Mouse (Mus musculus) retina, adult 2 months (tissue): Measurements from ENCODE around the gene Fgf9.
A peak's percentile ranks its signal among the peaks of the same experiment; 100 is the strongest.

Experiments
- DNase-seq: peaks from one replicate; pipeline ENCODE4 v3.0.0-alpha.2; 2012; ENCODE audit warnings: low read depth, low spot score

Gene Fgf9

DNA sequence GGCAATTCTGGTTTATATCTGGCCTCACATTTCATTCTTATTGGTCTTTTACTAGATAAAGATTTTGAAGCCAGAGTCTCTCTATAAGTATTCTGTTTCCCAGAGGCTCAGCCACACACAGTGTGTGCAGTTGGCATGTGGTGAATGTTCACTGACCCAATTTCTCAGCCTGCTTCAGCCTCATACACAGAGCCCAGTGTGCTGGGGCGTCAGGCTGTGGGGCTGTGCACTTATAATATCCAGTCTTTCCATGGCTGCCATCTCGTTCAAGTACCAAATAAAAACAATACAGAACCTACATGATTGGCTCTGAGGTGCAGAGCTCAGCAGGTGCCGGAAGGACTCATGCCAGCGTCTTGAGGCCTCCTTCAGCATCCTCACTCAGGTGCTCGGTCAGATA is 19.1 kb downstream of the Fgf9 start:
- DNase-seq: no peak

DNA sequence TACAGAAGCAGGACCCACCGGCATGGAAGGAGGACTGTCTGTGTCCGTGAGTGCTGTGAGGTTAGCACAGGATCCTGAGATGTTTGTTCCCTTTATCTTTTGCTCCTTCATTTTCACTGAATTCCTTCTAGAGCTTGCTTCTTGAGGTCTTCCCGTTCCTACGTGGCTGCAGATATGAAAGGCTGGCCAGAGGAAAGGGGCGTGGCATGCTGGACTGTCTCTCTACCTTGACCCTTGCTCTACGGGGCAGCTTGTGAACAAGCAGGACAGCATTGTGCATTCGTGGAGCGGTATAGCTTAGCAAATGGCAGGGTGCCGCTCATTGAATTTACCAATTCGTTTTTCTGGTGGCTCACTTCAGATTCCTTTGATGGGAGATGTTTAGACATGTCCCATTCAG is 21.0 kb downstream of the Fgf9 start:
- DNase-seq: no peak

DNA sequence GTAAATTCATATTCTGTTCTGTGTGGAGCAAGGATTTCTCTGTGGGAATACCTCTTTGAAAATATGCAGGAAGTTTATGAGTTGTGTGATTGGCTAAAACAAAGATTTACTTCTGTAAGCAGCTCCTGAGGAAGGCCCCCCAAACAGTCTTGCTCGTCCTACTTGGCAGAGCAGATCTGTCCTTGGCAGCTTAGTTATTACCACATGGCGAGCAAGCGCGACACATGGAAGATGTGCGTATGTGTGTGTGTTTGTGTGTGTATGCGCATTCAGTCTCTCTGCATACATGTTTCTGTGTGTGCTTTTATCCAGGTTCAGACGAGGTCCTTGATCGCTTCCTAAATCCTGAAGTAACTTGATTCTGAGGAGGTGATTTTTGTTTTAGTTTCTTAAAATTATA is 29.3 kb downstream of the Fgf9 start:
- no peak for DNase-seq

DNA sequence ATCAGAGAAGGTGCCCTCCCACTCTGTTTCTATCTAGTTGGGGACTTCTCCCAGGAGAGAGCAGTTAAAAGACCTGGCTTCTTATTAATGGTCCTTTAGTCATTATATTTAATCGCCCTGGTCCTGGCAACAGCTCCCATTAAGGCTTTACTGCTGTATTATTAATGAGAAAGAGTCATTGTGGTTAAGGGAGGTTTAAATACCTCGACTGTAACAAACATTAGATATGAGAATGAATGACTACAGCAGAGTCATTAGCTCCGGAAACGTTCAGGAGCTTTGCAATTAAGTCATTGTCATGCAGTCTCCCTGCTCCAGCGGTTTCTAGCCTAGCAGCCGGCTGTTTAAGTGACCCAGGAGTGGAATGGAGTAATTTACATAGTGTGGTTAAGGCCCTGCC is 31.0 kb downstream of the Fgf9 start:
- no peak for DNase-seq

DNA sequence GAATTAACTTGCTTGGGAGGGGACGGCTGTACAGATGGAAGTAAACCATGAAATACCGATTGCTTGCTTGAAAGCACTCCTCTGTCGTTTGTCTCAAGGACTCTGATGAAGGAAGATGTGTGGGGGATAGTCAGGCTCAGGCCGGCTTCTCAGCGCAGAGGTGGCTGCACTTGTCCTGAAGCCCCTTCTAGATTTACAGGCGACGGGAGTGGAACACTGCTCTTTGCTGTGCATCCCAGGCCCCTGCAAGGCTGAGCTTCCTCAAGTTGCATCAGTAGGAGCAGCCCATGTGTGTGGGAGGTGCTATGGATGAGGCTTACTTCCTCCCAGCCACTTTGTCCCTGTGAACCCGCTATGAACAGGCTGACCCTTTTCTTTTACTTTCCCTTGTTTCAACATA is 33.9 kb downstream of the Fgf9 start:
- DNase-seq: no peak

DNA sequence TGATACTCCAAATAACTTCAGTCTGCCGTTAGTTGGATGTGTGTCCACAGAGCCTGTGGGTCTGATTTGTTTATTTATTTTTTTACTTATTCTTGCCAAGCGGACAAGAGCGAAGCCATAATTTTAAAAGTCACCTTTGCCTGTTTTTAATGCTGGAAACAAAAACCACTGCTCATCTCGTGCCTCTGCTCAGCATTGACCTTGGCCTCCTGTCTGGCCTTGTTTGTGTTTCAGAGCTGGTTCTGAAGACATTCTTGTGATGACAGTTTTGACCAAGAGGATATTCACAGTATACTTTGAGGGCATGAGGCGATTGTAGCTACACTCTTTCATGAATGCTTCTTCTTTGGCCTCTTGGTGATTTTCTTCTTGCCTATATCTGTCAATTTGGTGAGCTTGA is 35.2 kb downstream of the Fgf9 start:
- no peak for DNase-seq

DNA sequence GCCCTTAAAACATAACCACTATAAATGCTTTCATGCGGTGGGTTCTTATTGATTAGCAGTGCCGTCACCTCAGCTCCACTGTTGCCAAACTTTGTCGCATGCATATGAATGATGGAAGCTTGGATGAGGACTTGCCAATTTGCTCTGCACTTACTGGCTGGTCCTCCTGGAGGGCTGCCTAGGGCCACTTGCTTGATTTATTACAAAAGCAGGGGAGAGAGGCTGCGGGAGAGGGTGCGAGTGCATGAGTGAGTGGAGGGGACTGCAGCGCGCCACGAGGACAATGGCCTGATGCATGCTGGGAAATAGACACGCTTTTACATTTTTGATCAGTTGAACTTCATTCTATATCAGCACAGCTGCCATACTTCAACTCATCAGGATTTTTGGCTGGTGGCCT is 39.3 kb downstream of the Fgf9 start:
- DNase-seq: no peak

DNA sequence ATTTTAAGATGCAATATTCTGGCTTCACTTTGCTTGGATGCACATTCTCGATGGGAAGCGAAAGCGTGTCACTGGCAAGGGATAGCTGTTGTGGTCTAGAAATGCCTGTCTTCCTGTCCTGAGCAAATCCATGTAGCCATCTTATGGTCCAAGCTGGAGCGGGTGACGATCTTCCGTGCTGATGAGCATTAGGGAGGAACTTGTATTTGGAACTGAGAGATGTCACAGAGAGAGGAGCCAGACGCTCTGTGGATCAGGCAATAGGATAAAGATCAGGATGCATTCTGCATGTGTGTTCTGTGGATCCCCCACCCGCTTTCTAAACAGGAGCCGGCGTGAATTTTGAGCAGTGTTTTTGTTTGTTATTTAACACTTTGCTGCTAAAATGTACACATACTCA is 41.2 kb downstream of the Fgf9 start:
- no peak for DNase-seq

DNA sequence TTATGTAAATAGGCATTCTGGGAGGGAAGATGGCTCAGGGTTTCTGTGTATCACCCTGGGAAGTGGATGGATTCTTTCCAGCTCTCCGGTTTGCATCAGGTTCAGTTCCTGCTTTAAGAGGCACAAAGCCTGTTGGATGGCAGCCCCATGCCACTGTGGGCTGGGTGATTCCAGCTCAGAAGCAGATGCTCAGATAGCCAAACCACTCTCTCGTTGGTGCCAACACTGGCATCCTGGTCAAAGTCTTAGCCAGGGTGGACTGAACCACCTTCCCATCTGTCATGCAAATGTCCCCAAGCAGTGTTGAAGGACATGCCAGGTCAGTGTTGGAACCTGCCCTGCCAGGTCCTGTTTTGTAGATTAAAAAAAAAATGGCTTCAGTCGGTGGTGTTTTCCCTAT is 42.0 kb downstream of the Fgf9 start:
- no peak for DNase-seq

DNA sequence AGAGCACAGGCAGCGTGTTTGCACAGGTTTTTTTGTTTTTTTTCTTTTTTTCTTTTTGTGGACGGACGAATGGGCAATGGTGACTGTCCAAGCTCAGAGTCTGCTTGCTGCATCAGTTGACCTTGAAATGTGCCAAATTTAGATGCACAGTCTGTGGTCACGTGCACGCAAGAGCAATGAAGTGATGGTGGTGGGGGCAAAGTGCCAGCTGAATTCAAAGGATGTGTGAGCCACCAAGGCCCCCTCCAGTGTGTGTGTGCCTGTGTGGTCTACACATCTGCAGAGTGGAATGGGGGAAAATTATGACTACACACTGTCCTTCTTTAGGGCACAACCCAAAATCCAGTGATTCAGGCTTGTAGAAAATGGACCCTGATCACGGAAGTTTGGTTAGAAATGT is 42.8 kb downstream of the Fgf9 start:
- DNase-seq: no peak

DNA sequence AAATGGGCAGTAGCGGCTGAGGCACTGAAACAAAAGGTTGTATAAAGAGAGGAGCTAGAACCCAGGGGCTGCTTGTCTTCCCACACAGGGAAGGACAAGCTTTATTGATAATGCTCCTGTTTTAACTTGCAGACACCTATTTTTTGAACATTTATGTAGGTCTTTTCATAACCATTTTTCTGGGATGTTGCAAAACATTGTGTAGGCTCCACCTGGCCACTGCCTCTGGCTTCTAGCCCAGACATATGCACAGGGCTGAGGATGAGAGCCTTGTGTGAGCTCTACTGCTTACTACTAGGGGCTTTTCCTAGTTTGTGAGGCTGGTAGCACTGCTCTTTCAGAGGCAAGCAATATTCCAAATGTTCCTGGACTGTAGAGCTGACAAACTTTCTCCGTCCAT is 43.8 kb downstream of the Fgf9 start:
- DNase-seq: no peak

DNA sequence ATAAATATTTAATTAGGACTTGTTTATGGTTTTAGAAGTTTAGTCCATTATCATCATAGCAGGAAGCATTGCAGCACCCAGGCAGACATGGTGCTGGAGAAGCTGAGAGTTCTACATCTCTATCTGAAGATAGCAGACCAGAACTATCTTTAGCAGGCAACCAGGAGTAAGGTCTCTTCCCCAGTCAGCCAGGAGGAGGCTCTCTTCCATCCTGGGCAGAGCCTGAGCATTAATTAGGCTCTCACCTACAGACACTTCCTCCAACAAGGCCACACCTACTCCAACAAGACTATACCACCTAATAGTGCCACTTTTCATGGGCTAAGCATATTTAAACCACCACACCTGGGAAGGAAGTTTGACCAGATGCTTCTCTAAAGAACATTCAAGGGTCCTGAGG is 54.3 kb downstream of the Fgf9 start:
- no peak for DNase-seq

DNA sequence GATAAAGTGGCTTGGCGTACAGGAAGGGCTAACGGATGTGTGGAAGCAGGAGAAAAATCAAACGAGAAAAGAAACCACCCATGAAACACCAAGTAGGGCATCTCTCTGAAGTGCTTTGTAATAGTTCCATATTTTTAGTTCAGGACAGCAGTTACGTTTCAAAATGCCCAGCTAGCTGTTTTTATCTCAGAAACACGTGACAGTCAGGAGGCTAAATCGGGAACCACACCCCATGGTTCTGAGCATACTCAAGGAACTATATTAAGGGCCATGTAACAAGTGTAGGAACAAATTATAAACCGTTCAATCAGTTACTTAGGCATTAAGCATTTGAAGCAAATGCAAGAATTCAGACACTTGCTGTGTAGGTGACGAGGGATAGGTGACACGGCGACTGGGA is 56.2 kb downstream of the Fgf9 start:
- no peak for DNase-seq

DNA sequence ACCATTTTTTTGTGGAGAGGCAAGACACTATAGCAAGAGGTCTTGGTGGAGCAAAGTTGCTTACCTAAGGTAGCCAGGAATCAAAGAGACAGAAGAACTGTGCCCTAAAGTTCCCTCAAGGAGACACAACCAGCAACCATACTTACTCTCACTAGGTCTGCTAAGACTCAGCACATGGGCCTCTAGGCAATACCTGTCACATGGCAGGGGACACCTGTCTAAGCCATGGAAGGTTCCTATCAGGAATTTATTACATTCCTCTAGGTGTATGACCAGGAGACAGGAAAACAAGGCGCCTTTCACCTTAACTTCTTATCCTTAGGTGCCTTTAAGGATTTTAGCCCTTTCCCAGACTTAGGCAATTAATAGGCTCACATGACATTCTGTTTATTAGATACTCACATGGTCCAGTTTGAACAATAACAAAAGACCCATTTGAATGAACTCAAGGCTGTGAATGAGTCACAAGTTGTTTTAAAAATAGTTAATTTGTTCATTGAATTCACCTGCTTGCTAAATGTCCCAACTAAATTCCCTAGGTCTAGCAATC is 69.2 kb downstream of the Fgf9 start:
- no peak for DNase-seq

DNA sequence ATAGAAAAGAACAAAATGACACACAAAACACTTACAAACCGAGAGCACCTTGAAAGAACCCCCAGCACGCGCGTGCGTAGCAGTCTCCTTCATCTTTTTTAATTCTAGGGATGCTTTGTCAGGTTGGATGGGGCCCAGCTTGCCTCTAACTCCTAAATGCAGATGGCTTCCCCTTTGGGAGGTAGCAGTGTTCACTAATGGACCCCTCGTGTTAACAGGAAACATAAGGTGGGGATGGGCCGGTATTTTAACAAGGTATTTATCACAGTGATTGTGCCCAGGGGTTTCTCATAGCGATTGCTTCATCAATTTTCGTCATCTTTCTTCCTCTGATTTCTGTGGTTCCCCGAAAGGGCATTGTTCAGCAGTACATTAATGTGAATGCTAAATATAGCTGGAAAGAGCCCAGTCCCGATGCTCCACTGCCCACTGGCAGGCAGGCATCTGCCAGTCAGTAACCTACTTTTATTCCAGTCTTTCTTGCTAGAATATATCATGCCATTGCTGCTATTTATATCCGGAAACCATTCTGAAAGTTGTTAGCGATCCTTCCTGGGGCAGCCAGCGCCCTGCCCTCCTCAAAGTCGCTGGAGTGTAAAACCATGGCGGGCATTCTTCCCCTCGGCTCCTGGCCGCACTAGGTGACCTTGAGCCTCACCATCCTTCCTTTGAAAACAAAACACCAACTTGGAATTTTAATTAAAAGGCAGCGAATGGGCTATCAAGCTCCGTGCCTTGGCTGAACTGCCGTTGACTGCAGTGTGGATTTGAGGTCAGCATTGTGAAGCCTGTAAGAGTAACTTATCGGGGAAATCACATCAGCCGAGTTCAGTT is 79.5 kb downstream of the Fgf9 start:
- no peak for DNase-seq

DNA sequence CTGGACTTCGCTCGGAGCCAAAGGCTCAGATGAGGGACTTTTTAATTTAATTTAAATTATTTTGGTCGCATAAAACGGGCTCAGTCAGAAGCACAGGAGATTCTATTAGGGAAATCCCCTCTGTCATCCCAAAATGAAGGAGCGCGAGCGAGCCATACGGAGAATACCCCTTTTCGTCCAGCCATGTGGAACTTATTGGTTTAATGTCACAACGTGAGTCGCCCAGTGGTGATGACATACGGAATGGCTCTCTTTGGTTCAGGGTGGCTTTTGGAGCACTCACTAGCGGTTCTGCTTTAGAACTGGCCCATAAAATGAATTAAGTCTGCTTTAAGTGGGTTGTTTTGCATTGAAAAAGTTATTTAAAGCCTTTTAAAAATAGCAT is 80.1 kb downstream of the Fgf9 start:
- no peak for DNase-seq

DNA sequence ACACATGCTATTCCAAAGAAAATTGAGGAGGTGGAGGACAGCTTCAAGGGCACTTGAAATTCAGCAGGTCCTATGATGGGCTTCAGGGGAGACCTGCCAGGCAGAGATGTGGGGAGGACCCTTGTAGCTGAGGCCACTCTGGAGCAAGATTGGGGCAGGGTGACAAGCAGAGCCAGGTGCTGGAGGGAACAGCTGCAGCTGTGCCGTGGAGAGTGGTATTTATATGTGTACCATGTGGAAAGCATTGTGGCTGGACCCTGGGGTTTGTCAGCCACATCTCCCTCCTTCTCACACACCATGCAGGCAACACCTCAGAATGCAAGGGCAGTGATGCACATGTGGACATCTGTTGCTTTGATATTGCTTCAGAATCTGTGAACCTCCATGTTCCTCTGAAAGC is 81.8 kb downstream of the Fgf9 start:
- no peak for DNase-seq

DNA sequence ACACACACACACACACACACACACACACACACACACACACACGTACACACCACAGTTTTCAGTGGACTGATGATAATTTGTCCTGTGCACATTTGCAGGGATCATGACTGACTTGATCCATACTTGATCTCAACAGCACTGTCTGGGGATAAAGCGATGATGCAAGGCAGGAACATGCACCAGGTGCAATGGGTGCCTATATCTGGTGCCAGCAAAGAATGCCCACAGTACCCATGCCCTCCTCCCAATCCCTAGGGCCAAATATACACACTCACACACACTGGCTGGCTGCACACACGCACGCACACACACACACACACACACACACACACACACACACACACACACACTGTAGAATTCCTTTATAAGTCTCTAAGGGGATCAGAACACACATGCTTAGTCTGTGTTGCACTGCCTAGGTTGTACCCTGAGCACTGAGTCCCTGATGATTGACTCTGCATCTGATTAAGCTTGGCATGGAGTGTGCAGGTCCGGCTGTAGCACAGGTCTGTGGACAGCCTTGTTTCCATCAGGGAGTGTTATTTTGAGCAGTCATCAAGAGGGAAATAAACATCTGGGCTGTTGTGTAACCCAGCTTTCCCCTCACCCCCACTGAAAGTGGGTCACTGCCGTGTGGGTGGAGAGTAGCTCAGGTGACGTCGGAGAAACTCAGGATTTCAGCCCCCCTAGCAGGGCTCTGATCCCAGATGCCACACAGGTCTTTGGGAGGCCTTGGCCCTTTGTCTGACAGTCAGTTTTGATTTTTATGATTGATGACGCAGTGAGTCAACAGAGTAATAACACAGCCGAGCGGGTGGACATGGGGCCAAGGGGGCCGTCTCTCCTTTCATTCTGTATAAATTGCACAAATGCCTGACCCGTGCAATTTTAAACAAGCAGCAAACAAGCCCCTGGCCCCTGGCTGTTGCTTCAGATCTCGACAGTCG is 83.4 kb downstream of the Fgf9 start:
- DNase-seq: peak; percentile 43

DNA sequence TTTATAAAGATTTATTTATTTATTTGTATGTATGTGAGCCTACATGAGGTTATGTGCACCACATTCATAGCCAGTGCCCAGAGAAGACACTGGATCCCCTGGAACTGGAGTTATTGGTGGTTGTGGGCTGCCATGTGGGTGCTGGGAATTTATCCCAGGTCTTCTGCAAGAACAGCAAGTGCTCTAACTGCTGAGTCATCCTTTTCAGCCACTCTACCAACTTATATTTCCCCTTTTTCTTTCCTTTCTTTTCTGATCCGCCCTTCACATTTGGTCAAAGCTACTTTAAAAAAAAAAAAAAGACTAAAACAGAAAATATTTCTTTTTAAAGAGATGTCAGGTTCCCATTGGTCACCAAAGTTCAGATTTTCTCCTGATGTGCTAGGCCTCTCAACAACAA is 90.3 kb downstream of the Fgf9 start:
- no peak for DNase-seq
